Mouse (Mus musculus): ENCODE measurements around the gene Rbbp9. TPM values are rescaled to one million over a fixed set of nuclear protein-coding genes. Genes with fewer than 3 reads are reported as not detected.
"Not testable (repeated sequence)": the region's sequence is repeated elsewhere in the genome, so short reads cannot be mapped to it uniquely, and the experiment has no call there.

Gene Rbbp9
- total and polyA plus RNA-seq, 3 experiments, result 0.13 to 0.42 (median 0.14) TPM

- in situ Hi-C loops (cut with MboI; ENCODE audit: low pct_ligation_motif_present, low pct_unique_long_range_greater_than_20kb, low sequenced_read_pairs) (no loop called here), dilution Hi-C loops (cut with MboI; ENCODE audit: extremely low pct_ligation_motif_present, extremely low pct_unique_long_range_greater_than_20kb, low sequenced_read_pairs) (no loop called here)
- Histone ChIP-seq H3K27me3 (replicated peaks) (no peaks in the 10 kb centered on the region), H3K9me3 (replicated peaks; ENCODE audit: low read length) (no peaks in the 10 kb centered on the region), H3K4me3 (replicated peaks in 1 of 3; ENCODE audit: low read depth in 2 of 3, low read length in 2 of 3, poor library complexity in 1 of 3) (peak within 1 kb of the TSS; percentile 58 to 72 (median 65)), H3K27ac (ENCODE audit: insufficient read depth, low read depth) (no peak within 1 kb of the TSS), H3K36me3 (replicated peaks in 1 of 2; ENCODE audit: control insufficient read depth in 1 of 2, insufficient read depth in 1 of 2, low read length in 1 of 2) (peaks cover 12 to 29% of the 10 kb centered on the region in 2 experiments), H3K9ac (ENCODE audit: insufficient read depth, low read depth) (peak within 1 kb of the TSS; percentile 66), H3K4me2 (ENCODE audit: insufficient read depth, low read depth, poor library complexity, severe bottlenecking) (peak within 1 kb of the TSS; percentile 63), H3K79me2 (replicated peaks; ENCODE audit: control insufficient read depth, extremely low read depth, insufficient read depth, poor library complexity, severe bottlenecking) (no peaks in the 10 kb centered on the region), H3K4me1 (ENCODE audit: control insufficient read depth in 1 of 2, insufficient read depth in 2 of 2) (peaks cover 0 to 12% of the 10 kb centered on the region in 2 experiments; a peak in 2 of 4 replicates)
- TF ChIP-seq TBP (conservative IDR thresholded peaks at IDR 0.05; ENCODE audit: low read depth, low read length) (peak; percentile 73), USF2 (conservative IDR thresholded peaks at IDR 0.05; ENCODE audit: low read depth, low read length) (no peak), JUN (IDR thresholded peaks at IDR 0.05; ENCODE audit: insufficient read depth, low read depth, low read length) (no peak), SIN3A (IDR thresholded peaks at IDR 0.05; ENCODE audit: low read length) (peak; percentile 81), ZNF384 (IDR thresholded peaks at IDR 0.05; ENCODE audit: low read depth, low read length) (no peak), NELFE (IDR thresholded peaks at IDR 0.05; ENCODE audit: low read depth, low read length) (peak; percentile 58; the same call in 1 of the 2 replicates), UBTF (IDR thresholded peaks at IDR 0.05; ENCODE audit: low read depth, low read length) (no peak), TCF12 (IDR thresholded peaks at IDR 0.05; ENCODE audit: low read depth, low read length) (0 out of 2 replicates have a peak, but pooled peaks have one; percentile 27), KAT2A (IDR thresholded peaks at IDR 0.05; ENCODE audit: insufficient replicate concordance, low read length) (peak; percentile 85; the same call in 1 of the 2 replicates), POLR2A (IDR thresholded peaks at IDR 0.05; ENCODE audit: low read depth, low read length) (peak; percentile 86), E2F4 (IDR thresholded peaks at IDR 0.05; ENCODE audit: insufficient replicate concordance, low read depth, low read length) (no peak), HCFC1 (IDR thresholded peaks at IDR 0.05; ENCODE audit: low read depth, low read length) (peak; percentile 94), ELF1 (IDR thresholded peaks at IDR 0.05; ENCODE audit: low read depth, low read length) (peak; percentile 85), MXI1 (IDR thresholded peaks at IDR 0.05; ENCODE audit: low read depth, low read length) (peak; percentile 34; the same call in 1 of the 2 replicates)
- peak; percentile 83 for DNase-seq (ENCODE audit: extremely low read depth)
Measured at GRCm38 (mm10) chr2:144593951-144594651, 43.4 kb upstream of the Rbbp9 start, which contains the start of gene Smim26. Gene Smim26 (plus strand): TSS chr2:144594054.

DNA sequence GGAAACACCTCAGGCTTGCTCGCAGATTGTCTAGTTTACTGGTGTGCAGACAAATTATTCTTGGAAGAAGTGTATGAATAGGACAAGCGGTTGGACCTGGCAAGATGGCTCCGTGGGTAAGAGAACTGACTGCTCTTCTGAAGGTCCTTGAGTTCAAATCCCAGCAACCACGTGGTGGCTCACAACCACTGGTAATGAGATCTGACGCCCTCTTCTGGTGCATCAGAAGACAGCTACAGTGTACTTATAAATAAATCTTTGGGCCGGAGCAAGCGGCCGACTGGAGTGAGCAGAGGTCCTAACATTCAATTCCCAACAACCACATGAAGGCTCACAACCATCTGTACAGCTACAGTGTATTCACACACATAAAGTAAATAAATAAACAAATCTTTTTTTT lies 42.4 kb upstream of the Rbbp9 start:
- peak; percentile 56; the same call in 1 of the 2 replicates for TF ChIP-seq MYC (IDR thresholded peaks at IDR 0.05; ENCODE audit: low read depth, low read length)
- TF ChIP-seq CTCF (conservative IDR thresholded peaks at IDR 0.05 in 1 of 2, IDR thresholded peaks at IDR 0.05 in 1 of 2; ENCODE audit: low read depth in 2 of 2, low read length in 2 of 2), result peak in 1 of 2 experiments; percentile 33; a peak in 1 of 4 replicates
- H3K27ac ChIP-seq (ENCODE audit: insufficient read depth, low read depth); H3K9ac ChIP-seq (ENCODE audit: insufficient read depth, low read depth); H3K79me2 ChIP-seq (replicated peaks; ENCODE audit: control insufficient read depth, extremely low read depth, insufficient read depth, poor library complexity, severe bottlenecking); H3K4me3 ChIP-seq (replicated peaks in 1 of 3; ENCODE audit: low read depth in 2 of 3, low read length in 2 of 3, poor library complexity in 1 of 3); in situ Hi-C loops (cut with MboI; ENCODE audit: low pct_ligation_motif_present, low pct_unique_long_range_greater_than_20kb, low sequenced_read_pairs); H3K9me3 ChIP-seq (replicated peaks; ENCODE audit: low read length); H3K4me2 ChIP-seq (ENCODE audit: insufficient read depth, low read depth, poor library complexity, severe bottlenecking); dilution Hi-C loops (cut with MboI; ENCODE audit: extremely low pct_ligation_motif_present, extremely low pct_unique_long_range_greater_than_20kb, low sequenced_read_pairs); H3K27me3 ChIP-seq (replicated peaks): not testable (repeated sequence)
- peaks cover 20 to 40% of the 10 kb centered on the region in 2 experiments for H3K36me3 ChIP-seq (replicated peaks in 1 of 2; ENCODE audit: control insufficient read depth in 1 of 2, insufficient read depth in 1 of 2, low read length in 1 of 2)
- peaks cover 0 to 12% of the 10 kb centered on the region in 2 experiments; a peak in 2 of 4 replicates for H3K4me1 ChIP-seq (ENCODE audit: control insufficient read depth in 1 of 2, insufficient read depth in 2 of 2)
- peak; percentile 10 for DNase-seq (ENCODE audit: extremely low read depth)
